Mouse (Mus musculus) kidney, postnatal 36 days (tissue): ENCODE measurements around the gene Mov10l1.
A peak's percentile ranks its signal among the peaks of the same experiment; 100 is the strongest.

Experiments used
- DNase-seq, 2 experiments: peaks; one replicate each; pipeline ENCODE4 v3.0.0; 2021 to 2022; ENCODE audit warnings: mixed read lengths in 2 of 2

Mov10l1 gene

DNA sequence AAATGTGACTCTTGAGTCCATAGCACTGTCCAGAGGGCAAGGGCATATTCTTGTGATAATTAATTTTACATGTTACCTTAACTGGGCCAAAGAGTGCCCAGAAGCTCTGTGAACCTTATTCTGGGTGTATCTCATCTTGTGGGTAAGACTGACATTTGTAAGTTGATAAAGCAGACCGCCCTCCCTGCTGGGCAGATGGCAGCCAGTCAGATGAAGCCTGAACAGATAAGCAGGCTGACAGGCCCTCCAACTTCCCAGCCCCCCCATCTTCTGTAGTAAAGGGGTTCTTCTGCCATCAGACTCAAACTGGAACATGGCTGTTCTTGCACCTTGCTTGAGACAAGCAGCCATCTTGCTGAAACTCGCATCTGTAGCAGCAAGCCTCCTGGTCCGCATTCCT, 34.0 kb downstream of the Mov10l1 start:
- no peak for DNase-seq

DNA sequence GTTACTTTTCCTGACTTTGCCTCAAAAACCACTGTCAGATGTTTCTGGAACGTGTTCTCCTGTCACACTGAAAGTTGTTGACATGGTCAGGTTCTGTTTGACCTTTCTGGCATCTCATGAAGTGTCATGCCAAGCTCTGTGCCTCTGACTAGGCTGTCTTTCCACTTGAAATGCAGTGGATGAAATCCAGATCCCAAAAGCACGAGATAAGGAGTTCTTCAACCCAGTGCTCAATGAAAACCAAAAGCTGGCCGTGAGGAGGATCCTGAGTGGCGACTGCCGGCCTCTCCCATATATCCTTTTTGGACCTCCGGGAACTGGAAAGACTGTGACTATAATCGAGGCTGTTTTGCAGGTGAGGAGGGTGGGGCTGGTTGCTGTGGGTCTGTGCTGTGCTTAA, 37.4 kb downstream of the Mov10l1 start:
- DNase-seq, result no peak

DNA sequence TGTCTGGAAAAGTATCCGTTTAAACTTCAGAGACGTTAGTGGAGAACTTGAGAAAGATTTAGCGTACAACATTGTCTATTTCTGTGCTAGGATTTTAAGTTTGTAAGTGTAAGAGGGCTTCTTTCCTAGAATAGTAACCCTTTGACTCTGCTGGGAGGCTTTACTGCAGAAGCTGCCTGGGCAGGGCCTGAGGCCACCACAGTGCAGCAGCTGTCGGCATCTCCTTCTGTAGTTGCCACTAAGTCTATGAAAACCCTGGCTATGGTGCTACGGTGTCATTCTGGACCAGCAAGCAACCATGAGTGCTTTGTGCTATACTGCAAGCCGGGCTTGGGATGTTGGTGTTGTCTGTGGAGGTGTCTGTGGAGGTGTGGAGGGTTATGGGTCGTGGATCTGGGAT, 37.8 kb downstream of the Mov10l1 start:
- DNase-seq, result no peak

DNA sequence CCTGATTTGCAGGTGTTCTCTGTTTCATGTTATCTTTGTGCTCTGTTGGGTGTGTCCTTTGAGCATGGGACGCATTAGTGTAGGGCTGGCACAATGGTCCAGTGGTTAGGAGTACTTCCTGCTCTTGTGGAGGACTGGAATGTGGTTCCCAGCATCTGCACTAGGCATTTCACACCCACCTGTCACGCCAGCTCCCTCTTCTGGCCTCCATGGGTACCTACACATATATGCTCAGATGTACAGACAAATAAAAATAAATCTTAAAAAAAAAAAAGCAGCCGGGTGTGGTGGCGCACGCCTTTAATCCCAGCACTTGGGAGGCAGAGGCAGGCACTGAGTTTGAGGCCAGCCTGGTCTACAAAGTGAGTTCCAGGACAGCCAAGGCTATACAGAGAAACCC, 61.7 kb downstream of the Mov10l1 start:
- DNase-seq, result no peak

DNA sequence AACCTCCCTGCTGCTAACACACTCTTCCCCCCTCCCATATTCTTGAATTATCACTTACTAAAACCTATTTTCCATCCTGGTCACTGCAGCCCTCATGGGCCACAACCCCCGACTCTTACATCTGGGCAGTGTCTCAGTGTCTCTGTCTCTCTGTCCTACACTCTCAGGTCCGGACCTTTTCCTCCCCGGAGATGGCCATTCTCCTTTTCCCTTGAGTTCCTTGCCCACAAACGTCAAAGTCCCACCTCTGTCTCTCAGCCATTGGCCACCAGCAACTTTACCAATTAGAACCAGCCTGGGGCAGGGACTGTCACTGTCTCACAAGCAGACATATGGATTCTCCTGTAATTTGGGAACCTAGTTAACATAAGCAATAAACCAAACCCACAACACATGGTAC, 63.6 kb downstream of the Mov10l1 start:
- DNase-seq, result no peak

DNA sequence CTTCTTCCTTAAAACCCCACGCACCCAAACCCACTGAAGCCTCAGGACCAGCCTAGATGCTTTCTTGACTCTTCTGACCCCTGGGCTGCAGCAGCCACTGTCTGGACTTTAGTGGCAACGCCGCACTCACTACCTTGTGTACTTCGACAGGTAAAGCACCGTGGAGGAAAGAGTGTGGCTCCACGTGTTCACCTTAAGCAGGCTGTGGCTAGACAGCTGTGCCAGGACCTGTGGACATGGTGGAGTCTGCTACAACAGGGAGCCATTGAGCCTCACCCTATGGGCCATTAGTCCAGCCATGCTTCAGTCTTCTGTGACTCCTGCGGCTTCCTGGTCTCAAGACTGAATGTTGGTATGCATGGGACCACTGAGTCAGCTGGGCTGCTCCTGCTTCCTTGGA, 72.0 kb downstream of the Mov10l1 start:
- DNase-seq, result no peak

DNA sequence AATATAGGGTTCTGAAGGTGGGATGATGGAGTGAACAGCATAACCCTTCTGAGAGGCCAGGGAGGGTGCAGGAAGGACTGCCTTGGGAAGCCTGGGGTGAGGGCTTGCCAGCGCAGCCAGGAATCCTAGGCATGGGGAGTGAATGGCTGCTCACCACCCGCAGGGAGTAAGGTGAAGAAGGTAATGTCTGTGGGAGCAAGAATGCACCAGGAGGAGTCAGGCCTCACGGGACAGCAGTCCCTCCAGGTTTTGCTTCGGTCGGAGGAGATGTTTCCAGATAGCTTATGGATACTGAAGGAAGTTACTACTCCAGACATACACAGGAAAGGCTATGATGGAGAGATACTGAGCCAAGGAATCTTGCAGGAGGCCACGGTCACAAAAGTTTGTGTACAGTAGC, 76.0 kb downstream of the Mov10l1 start:
- DNase-seq, result no peak

DNA sequence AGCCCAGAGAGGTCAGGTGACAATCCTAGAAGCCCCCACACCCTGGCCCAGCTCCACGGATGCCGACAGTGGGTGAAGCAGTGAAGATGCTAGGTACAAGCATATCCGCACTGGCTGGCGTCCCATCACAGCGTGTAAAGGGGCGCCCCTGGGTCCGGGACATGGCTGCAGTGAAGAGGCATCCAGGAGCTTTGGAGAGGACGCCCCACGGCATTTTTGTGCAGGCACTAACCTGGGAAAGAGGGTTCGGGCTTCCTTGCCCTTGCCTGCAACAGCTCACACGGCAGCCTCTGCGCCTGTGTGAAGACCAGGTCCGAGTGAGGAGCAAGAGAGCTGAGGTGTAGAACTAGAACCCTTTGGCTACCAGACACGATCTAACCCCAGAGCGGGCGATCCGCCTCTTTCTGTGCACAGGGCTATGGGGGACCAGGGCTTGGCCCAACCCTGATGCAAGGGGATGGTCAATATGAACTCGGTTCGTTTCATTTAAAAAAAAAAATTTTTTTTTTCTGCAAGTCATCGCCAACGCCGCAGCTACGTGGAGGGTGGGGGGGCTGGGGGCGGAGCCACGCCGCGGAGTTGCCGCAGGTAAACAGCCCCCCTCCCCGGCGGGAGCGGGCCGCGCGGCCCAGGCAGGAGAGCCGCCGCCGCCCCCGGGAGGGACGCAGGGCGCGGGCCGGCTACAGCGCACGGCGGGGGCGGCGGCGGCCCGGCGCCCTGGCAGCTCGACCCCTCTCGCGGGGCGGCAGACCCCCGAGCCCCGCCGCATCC, 76.6 kb downstream of the Mov10l1 start, which contains the start of gene Panx2:
Panx2 (plus strand) TSS at position 574 of the 771 bp plus-strand sequence.
- no peak for DNase-seq

DNA sequence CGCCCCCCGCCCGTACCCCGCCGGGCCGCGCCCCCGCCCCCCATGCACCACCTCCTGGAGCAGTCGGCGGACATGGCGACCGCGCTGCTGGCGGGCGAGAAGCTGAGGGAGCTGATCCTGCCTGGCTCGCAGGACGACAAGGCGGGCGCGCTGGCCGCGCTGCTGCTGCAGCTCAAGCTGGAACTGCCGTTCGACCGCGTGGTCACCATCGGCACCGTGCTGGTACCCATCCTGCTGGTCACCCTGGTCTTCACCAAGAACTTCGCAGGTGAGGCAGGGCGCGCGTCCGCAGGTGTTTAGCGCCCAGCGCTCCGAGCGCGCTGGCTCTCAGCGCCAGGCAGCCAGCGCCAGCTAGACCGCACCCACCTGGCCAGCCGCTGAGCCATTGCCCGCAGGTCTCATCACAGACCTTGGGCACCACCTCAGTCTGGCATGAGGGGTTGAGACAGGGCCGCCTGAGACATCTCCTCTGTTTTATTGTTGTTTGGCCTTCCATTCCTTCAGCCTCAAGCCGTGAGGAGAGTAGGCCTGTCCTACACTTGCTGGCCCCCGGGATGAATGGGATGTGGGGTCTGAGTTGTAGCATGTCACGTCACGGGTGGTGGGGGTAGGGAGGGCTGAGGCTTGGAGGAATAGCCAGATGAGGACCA, 77.4 kb downstream of the Mov10l1 start:
- DNase-seq, result peak in 1 of 2 experiments; percentile 50

DNA sequence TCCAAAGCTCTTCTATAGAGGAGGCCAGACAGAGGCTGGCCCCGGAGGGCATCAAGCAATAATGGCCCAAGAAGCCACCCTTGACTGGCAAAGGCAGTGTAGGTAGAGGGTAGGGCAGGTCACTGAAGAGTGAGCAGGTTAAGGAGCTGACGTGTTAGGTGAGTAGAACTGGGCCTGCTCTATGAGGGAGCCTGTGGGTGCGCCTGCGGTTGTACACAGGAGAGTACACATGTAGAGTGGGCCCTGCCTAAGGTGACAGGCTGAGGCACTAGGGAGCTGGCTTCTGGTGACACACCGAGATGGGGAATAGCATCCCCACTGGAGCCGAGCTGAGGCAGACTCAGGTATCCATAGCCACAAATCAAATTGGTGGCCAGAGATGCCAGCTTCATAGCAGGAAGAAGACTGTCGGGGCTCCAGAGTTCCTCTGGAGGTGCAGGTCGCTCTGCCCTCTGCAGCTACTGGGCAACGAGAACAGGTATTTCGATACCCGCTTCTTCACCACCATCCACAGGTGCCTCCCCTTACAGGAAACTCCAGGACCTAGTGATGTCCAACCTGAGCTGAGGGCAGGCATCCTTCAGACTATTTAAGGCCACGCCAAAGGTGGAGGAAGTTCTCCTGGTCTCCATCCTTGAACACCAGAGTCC, 78.2 kb downstream of the Mov10l1 start:
- DNase-seq, result no peak

DNA sequence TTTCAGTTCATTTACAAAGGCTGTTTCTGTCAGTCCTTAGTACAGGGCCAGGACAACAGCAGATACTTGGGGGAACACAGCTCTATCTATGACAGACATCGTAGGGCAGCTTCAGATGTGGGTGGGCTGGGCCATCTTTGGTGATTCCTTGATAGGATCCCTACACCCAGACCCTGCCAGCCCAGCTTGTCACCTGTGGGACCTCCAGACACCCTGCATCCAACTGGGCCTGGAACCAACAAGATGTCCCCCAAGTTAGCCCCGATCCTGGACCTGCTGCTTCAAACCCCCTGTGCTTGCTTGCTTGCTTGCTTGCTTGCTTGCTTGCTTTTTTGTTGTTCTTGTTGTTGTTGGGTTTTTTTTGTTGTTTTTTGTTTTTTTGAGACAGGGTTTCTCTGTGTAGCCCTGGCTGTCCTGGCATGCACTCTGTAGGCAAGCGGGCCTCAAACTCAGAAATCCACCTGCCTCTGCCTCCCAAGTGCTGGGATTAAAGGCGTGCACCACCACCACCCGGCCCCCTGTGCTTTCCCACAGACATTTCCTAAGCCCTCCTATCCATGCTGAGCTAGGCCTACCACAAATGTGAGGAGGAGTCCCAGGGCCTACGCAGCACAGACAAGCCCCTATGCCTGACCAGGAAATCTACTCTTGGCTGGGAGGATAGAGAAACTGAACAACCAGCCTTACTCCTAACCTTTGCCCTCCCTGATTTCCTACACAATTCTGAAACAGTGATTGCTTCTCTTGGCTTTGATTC, 79.2 kb downstream of the Mov10l1 start:
- DNase-seq, result no peak

DNA sequence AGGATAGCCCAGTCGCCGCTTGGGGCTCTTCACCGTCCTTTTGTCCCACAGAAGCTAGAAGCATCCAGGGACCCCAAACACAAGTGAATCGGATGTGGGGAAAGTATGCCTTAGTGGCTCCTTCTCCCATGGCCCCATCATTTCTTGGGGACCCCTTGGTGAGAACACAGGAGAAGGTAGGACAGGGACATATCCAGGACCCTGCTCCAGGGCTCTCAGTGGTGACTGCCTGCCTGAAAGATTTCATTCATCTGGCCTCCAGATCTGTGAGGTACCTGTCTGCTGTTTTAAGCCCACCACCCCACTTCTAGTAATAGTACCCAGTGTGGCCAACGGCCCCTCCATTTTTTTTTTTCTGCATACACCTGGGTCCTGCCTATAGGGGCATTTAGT, 79.8 kb downstream of the Mov10l1 start:
- no peak for DNase-seq

DNA sequence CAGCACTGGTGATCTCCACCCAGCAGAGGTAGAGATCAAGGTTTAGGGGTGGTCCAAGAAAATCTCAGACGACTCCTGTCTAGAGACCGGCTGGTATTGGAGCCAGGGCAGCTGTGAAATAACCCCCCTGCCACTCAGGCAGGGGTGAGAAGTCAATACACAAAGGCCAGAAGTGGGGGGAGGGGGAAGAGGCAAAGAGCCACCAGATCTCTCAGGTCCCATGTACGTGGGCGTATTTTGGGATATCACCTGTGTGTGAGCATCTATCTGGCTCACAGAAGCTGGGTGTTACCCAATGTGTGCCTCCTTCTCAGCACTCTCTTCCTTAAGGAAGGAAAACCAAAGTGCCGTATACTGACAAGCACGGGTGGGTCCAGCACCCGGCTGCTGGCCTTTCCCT, 80.3 kb downstream of the Mov10l1 start:
- no peak for DNase-seq

DNA sequence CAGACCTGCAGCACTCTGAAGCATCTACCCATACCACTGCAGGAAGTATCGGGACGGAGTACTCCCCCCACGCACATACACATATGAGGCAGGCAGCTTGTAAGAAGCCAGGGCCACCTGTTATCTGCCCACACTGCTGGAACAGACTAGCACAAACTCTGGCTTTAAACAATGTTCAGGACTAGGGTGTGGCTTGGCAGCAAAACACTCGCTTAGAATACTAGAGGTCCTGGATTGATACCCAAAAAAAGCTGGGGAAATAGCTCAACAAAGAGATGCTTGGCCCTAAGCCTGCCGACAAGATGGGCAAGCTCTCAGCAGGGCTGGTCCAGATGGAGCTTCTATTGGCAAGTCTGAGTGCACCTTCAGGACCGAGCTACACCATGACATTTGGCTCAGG, 80.8 kb downstream of the Mov10l1 start:
- no peak for DNase-seq

DNA sequence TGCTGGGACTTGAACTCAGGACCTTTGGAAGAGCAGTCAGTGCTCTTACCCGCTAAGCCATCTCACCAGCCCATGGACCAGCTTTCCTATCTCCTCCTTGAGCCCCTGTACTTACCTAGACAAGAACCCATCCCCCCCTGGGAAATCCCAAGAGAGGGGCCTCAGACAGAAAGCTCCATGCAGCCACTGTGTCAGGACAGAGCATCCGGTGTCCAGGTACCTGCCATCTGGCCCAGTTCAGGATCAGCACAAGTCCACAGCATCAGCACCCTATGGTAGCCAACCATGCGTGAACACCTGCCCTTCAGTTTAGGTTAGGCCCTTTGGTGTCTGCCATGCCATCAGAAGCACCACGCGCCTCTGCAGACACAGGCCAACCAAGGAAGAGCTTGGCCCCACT, 82.2 kb downstream of the Mov10l1 start:
- DNase-seq, result no peak

DNA sequence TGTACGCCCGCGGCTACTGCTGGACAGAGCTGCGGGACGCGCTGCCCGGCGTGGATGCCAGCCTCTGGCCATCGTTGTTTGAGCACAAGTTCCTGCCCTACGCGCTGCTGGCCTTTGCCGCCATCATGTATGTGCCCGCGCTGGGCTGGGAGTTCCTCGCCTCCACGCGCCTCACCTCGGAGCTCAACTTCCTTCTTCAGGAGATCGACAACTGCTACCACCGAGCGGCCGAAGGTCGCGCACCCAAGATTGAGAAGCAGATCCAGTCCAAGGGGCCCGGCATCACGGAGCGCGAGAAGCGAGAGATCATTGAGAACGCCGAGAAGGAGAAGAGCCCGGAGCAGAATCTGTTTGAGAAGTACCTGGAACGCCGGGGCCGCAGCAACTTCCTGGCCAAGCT, 84.9 kb downstream of the Mov10l1 start:
- DNase-seq, result no peak

DNA sequence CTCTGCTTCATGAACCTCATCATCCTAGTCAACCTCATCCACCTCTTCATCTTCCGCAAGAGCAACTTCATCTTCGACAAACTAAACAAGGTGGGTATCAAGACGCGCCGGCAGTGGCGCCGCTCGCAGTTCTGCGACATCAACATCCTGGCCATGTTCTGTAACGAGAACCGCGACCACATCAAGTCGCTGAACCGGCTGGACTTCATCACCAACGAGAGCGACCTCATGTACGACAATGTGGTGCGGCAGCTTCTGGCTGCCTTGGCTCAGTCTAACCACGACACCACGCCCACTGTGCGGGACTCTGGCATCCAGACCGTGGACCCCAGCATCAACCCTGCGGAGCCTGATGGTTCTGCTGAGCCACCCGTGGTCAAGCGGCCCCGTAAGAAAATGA, 85.5 kb downstream of the Mov10l1 start:
- no peak for DNase-seq

DNA sequence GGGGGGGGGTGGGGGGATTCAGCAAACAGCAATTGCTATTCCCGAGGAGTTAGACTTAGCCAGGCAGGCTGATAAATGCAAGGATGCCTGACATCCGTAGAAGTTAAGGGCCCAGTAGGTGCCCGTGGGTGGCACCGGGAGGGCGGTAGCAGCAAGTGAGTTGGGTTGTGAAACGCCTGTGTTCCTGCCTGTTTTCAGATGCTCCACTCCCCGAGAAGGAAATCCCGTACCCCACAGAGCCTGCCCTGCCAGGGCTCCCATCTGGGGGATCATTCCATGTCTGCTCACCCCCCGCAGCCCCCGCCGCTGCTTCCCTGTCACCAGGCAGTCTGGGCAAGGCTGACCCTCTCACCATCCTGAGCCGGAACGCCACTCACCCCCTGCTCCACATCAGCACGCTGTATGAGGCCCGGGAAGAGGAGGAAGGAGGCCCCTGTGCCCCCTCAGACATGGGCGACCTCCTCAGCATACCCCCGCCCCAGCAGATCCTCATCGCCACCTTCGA, 86.7 kb downstream of the Mov10l1 start:
- DNase-seq, result no peak

DNA sequence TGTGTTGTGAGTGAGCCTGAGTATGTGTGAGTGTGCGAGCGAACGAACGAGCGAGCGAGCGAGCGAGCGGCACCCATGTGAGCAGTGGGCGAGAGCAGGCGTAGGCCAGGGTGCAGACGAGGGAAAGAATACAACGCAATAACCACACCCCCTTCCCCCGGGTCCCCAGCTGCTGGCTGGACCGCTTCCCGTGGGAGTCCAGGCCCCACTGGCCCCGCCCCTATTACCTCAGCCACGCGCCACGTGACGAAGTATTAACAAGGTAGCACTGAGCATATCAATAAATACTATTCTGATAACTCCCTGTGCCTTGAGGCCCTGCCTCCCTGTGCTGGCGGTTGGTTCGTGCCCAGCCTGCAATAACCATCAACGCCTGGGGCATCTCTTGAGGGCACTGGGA, 87.9 kb downstream of the Mov10l1 start:
- no peak for DNase-seq

DNA sequence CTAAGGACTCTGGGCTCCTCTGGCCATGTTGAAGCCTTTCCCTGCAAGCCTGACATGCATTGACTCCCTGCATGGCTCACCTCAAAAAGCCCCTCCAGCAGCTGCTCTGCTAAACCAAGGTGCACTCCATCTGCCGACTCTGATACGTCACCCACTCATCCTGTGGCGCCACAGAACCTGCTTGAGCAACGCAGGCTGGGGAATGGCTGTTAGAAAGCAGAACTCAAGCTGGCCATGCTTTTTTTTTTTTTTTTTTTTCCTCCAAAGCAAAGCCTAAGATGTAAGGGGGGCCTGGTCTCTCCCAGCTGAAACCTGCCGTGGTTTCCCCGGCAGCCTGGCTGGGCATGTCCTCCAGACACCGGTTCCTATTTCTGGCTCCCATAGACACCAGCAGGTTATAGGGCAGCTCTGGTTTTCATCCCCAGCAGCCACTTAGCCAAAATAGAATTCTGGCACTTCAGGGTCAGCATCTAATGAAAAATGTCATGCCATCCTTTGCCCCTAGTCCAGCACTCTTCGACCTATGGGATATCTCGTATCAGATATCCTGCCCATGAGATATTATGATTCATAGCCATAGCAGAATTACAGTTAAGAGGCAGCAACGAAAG, 91.4 kb downstream of the Mov10l1 start:
- no peak for DNase-seq

DNA sequence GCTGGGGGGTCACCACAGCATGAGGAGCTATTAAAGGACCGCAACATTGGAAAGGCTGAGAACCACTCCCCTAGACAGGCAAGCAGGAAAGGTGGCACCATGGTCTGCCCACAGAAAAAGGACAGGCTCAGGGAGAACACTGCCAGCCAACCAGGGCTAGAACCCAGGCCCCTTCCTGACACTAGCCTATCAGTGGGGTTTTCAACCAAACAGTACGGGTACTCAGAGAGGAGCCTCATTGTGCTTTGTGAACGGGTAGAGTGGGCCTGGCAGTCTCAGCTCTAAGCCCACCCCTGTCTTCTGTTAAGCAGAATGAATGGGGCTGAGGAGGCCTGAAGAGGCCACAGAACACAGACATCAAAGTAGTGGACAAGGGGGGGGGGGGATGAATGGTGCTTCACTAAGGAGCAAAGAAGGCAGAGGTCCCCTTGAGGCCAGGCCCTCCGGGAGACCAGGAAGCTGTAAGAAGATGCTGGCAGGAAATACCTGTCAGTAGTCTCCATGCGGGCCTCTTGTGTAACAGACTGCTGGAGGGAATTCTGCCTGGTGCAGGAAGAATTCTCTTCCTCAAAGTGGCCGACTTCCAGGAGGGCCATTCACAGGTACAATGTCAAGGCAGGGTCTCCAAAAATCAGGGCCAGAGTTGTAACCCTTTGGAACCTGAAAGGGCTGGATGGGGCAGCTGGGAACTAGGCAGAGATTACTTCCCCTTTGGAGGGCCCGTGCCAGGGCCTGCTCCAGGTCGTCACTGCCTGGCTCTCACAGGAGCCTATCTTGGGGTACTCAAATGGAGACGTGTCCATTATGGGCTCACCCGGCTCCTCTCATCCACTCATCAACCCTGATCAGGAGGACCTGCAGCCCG, 92.1 kb downstream of the Mov10l1 start, which contains the start of gene Trabd:
Trabd (plus strand) TSS at position 512 of the 865 bp plus-strand sequence.
- DNase-seq, result peak in 1 of 2 experiments; percentile 37
